In the genomic region with DNA sequence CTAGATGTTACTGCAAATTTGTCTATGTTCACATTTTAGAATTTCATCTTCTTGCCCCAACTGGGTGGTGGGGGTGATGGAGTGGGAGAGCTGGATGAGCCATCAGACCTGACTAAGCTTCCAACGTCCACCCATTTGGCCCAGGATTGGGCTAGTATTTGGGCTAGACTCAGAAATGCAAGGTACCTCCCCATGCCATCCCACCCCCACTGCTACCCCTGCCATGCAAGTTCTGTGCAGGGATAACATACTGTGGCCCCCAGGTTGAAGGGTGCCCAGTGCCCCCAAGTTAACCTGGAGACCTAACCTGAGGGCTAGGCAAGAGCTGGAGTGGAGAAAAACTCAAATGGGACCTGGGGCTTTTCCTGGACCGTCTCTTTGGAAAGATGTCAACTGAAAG, we compare ENCODE assay signal across 12 mouse cellular contexts. TPM values are rescaled to one million over a fixed set of nuclear protein-coding genes. Genes with fewer than 3 reads are reported as not detected.
DNase-seq lines count a peak whose midpoint lies in the region; ATAC-seq and TF ChIP-seq lines count a peak whose summit lies in the region.
"Had no signal": no experiment of that assay in that cellular context is flagged by ENCODE, and none has a peak within 500 bp of the region (broad histone marks: within the 10 kb centered on the region; RNA-seq: fewer than 3 reads in every experiment).

No protein-coding gene starts in this region.

- H3K9ac ChIP-seq in lung, postnatal 0 days (replicated peaks; ENCODE audit: low read depth), result no peak overlapping the region
- H3K9ac ChIP-seq in neural tube, embryonic 15.5 days (replicated peaks), result no peak overlapping the region
- H3K9ac ChIP-seq: intestine, embryonic 15.5 days had no signal

- no peaks in the 10 kb centered on the region for H3K27me3 ChIP-seq in lung, postnatal 0 days (replicated peaks; ENCODE audit: insufficient read depth, low read length)
- H3K27me3 ChIP-seq in neural tube, embryonic 15.5 days (replicated peaks), result no peaks in the 10 kb centered on the region
- H3K27me3 ChIP-seq: intestine, embryonic 15.5 days had no signal

- no peak for TF ChIP-seq CTCF in gastrocnemius, adult 2 months (IDR thresholded peaks at IDR 0.05)
- TF ChIP-seq CTCF in lung, postnatal 0 days (IDR thresholded peaks at IDR 0.05), result no peak

- H3K4me3 ChIP-seq in gastrocnemius, adult 2 months, result no peak overlapping the region; the same call in 1 of the 2 replicates
- H3K4me3 ChIP-seq in lung, postnatal 0 days (ENCODE audit: low read depth, low read length), result no peak overlapping the region
- H3K4me3 ChIP-seq in neural tube, embryonic 15.5 days (replicated peaks), result no peak overlapping the region

- ATAC-seq in lung, postnatal 0 days, result no peak
- no peak for ATAC-seq in neural tube, embryonic 15.5 days (ENCODE audit: low FRiP score)

- H3K36me3 ChIP-seq in lung, postnatal 0 days (ENCODE audit: insufficient read depth, low read length), result peaks cover 10% of the 10 kb centered on the region; the same call in 1 of the 2 replicates
- peaks cover 16% of the 10 kb centered on the region for H3K36me3 ChIP-seq in neural tube, embryonic 15.5 days

- H3K4me1 ChIP-seq in lung, postnatal 0 days (ENCODE audit: insufficient read depth, low read depth, low read length), result no peaks in the 10 kb centered on the region; the same call in 1 of the 2 replicates
- peaks cover 16% of the 10 kb centered on the region for H3K4me1 ChIP-seq in neural tube, embryonic 15.5 days

- no peak for TF ChIP-seq EP300 in lung, postnatal 0 days (IDR thresholded peaks at IDR 0.05)

- intact Hi-C loops in gastrocnemius, adult 2 months (cut with DNase I), result no loop called here

- peak overlapping the region; percentile 97 for H3K27ac ChIP-seq in gastrocnemius, adult 2 months
- H3K27ac ChIP-seq in lung, postnatal 0 days (ENCODE audit: low read length), result no peak overlapping the region
- H3K27ac ChIP-seq in neural tube, embryonic 15.5 days (replicated peaks), result no peak overlapping the region
- H3K27ac ChIP-seq: intestine, embryonic 15.5 days had no signal

- H3K9me3 ChIP-seq in lung, postnatal 0 days (ENCODE audit: low read length), result no peaks in the 10 kb centered on the region
- H3K9me3 ChIP-seq in neural tube, embryonic 15.5 days (replicated peaks), result no peaks in the 10 kb centered on the region
- H3K9me3 ChIP-seq: intestine, embryonic 15.5 days had no signal

- WGBS in lung, postnatal 0 days, result 94% methylated on average over 2 of the region's 2 CpGs
- 92% methylated on average over 2 of the region's 2 CpGs for WGBS in neural tube, embryonic 15.5 days

- peak; percentile 16 for DNase-seq in gastrocnemius, adult 2 months
- DNase-seq in gastrocnemius, adult 8-10 months (ENCODE audit: low spot score in 2 of 2), result no peak
- DNase-seq in lung, postnatal 0 days (ENCODE audit: low spot score), result no peak
- no peak for DNase-seq in lung, postnatal 25 days (ENCODE audit: low spot score)
- DNase-seq in heart, postnatal 4 days, result peak; percentile 9
- no peak for DNase-seq in layer of hippocampus, adult 9-10 months (ENCODE audit: low spot score)
- no peak for DNase-seq in ovary, postnatal 36 days (ENCODE audit: low spot score)
- DNase-seq: lung, postnatal 4 days had no signal

- H3K4me2 ChIP-seq in lung, postnatal 0 days (replicated peaks; ENCODE audit: low read depth, low read length), result peak overlapping the region; percentile 69; the same call in 1 of the 2 replicates
- H3K4me2 ChIP-seq in neural tube, embryonic 15.5 days, result peak overlapping the region; percentile 86

RNA-seq across cellular contexts. Expression of a gene that starts 0.8 kb away (rescaled TPM):
- total RNA-seq in gastrocnemius, adult 2 months (2021), result 10 to 100 TPM in 1 of 2 experiments, 1 to 10 TPM in 1; 10.0 to 16.0 TPM
- 10 to 100 TPM in 1 of 4 experiments, 1 to 10 TPM in 3; 8.2 to 11.7 (median 8.9) TPM for total RNA-seq in gastrocnemius, adult 8-10 months (2022)
- polyA plus RNA-seq in lung, postnatal 0 days (2015; fragmentation: Nextera tagmentation; extraction: Ambion mirVana), result 38.1 and 41.8 TPM in 2 replicates
- 10 to 100 TPM; 32.6 to 38.2 TPM for total RNA-seq in heart, postnatal 4 days (2021)
- polyA plus RNA-seq in neural tube, embryonic 15.5 days (2015; fragmentation: Nextera tagmentation; extraction: Ambion mirVana), result 42.0 and 44.1 TPM in 2 replicates

RNA-seq across cellular contexts. Expression of a gene that starts 33.6 kb away (rescaled TPM):
- not detected for total RNA-seq in gastrocnemius, adult 2 months (2021)
- not detected for total RNA-seq in gastrocnemius, adult 8-10 months (2022)
- not detected in 2 replicates for polyA plus RNA-seq in lung, postnatal 0 days (2015; fragmentation: Nextera tagmentation; extraction: Ambion mirVana)
- total RNA-seq in heart, postnatal 4 days (2021), result not detected
- polyA plus RNA-seq in neural tube, embryonic 15.5 days (2015; fragmentation: Nextera tagmentation; extraction: Ambion mirVana), result not detected in 2 replicates
- total RNA-seq: common myeloid progenitor, adult 5-6 weeks had no signal
- polyA plus RNA-seq: intestine, embryonic 15.5 days; small intestine, adult 2 months had no signal

Comparison
In these comparisons a context has a peak if more than half of its experiments do, and no peak if none do; other contexts are left out.
1. DNase-seq: peak in gastrocnemius, adult 2 months (single experiment) and heart, postnatal 4 days (single experiment); none in gastrocnemius, adult 8-10 months (0 of 2), lung, postnatal 0 days (single experiment), lung, postnatal 25 days (single experiment), layer of hippocampus, adult 9-10 months (single experiment) and ovary, postnatal 36 days (single experiment).